Mouse (Mus musculus) left cerebral cortex, adult 2 months (tissue): ENCODE results near the gene Lrit3. TPM values are rescaled to one million over a fixed set of nuclear protein-coding genes. Genes with fewer than 3 reads are reported as not detected.
A peak's percentile ranks its signal among the peaks of the same experiment; 100 is the strongest.

ENCODE experiments used
- DNase-seq, 2 experiments: peaks; one replicate each; pipeline ENCODE4 v3.0.0; 2021 to 2022; ENCODE audit warnings: low spot score in 2 of 2, mixed read lengths in 1 of 2; ENCODE audit errors: extremely low spot score in 1 of 2
- H3K27ac ChIP-seq: fragments of 200-600 bp; 2 replicates; pipeline ENCODE4 v1.8.1; 2022
- H3K4me3 ChIP-seq: fragments of 200-600 bp; 2 replicates; pipeline ENCODE4 v1.8.1; 2022
- CTCF ChIP-seq: fragments of 200-600 bp; IDR thresholded peaks from 2 replicates; pipeline ENCODE4 v1.8.1; 2022; ENCODE audit warnings: antibody characterized with exemption, mild to moderate bottlenecking, moderate library complexity
- intact Hi-C: fragments of 180-260 bp; cut with DNase I; formaldehyde crosslinking; loops from one replicate; pipeline ENCODE4 v1.15.1; 2025
- long read RNA-seq, 2 experiments: library from polyadenylated mRNA; stranded (forward); transcript quantifications; one replicate each; pipeline ENCODE4 v2.0.0; 2021; ENCODE audit warnings: borderline mapping rate in 2 of 2
- total RNA-seq, 2 experiments: library from RNA; stranded (reverse); gene quantifications; 2 replicates each; pipeline ENCODE4 v1.2.3; 2021

The Lrit3 gene
- under 1 TPM in 1 of 2 experiments, not detected in 1; 0.14 TPM for total RNA-seq
- long read RNA-seq, experiment 1, result 0 reads
- long read RNA-seq, experiment 2, result 0 reads

DNA sequence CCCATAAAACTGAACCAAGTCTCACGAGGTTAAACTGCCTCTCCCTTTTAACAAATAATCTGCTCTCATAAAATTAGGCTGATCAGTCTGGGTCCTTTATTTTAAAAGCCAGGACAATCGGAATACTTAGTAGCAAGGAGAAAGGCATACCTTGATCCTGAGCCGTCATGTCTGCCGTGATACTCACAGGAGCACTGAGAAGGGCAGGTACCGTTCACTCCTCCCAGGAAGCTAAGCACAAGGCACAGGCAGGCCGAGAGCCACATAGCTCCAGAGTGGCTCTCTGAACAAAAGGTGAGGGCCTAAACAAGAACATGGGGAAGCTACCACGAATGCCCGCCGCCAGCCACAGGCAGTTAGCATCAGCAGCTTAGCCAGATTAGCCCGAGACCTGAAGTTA, at the start of gene Lrit3:
TSS of gene Lrit3 (minus strand) at position 266 of the 400 bp plus-strand sequence.
- intact Hi-C loops, result no loop called here
- no peak within 1 kb of the TSS for H3K4me3 ChIP-seq
- no peak within 1 kb of the TSS for H3K27ac ChIP-seq
- no peak for DNase-seq
- TF ChIP-seq CTCF, result no peak

DNA sequence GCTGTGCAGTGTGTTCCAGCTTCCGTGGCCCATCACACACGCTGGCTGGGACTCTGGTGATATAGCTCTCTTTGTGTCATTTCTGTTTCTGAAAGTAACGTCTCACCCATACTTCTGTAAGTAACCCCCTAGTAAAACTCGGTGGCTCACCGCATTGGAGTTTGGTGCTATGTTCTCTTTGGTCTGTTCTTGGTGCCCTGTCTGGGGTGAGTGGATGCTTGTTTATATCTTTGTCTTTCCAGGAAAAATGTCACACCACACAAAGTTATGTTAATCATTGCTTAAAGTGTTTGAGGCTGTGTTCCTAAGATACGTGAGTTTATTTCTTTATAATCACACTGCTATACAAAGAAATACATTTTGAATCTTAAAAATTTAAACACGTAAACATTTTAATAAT, 43.0 kb upstream of the Lrit3 start:
- Histone ChIP-seq H3K27ac (no peak overlapping the region), H3K4me3 (no peak overlapping the region)
- no peak for DNase-seq
- intact Hi-C loops, result no loop called here
- TF ChIP-seq CTCF, result no peak

DNA sequence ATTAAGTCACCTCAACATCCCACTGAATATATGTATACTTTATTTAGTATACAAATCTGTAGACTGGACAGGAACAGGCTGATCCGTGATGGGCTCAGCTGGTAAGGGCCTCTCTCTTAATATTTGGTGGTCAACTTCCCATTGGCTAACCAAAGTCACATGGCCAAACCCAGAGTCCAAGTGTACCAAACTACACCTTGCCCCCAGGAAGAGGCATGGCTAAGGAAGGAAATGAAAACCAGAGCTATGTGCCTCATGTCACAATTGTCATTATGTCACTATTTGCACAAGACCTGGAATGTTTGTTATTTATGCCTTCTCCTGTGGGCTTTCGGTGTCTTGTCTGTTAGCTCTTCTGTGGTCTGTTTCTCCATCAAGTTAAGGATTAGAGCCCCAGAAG, 42.0 kb upstream of the Lrit3 start:
- DNase-seq, result no peak
- no peak for TF ChIP-seq CTCF
- intact Hi-C loops, result no loop called here
- Histone ChIP-seq H3K4me3 (no peak overlapping the region), H3K27ac (no peak overlapping the region)

DNA sequence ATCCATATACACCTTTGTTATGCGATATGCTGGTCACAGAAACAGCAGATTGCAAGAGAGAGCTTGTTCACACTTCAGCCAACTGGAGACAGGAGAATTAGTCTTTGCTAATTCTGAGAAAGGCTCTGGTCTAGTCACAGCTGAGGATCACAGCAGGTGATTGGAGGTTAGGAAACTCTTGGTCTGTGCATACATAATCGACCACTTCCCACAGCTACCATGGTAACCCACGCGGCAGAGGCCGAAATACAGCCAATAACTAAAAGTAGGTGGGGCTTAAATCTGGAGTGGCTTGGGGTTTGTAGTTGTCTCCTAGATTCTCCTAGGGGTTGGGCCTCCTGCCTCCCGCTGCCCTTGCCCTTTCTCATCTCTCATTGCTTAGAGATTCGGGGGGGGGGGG, 34.2 kb upstream of the Lrit3 start:
- Histone ChIP-seq H3K27ac (no peak overlapping the region), H3K4me3 (no peak overlapping the region)
- intact Hi-C loops, result no loop called here
- no peak for DNase-seq
- TF ChIP-seq CTCF, result no peak

DNA sequence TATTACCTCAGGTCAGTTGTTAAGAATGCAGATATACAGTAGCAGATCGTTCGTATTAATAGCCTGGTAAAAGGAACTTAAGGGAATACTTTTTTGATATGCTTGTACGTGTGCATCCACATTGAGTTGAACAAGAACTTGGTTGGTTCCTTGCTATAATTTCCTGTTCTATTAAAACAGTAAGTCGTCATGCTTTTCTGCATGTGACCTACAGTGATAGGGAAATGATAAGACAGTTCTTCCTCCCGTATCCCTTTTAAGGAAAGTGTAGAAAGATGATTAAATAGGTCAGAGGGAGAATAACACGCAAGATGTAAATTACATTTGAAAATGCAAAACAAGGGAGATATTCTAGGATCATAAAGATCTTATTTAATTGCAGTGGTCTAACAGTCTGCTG, 33.1 kb upstream of the Lrit3 start:
- TF ChIP-seq CTCF, result no peak
- no peak for DNase-seq
- intact Hi-C loops, result no loop called here
- no peak overlapping the region for H3K27ac ChIP-seq
- no peak overlapping the region for H3K4me3 ChIP-seq

DNA sequence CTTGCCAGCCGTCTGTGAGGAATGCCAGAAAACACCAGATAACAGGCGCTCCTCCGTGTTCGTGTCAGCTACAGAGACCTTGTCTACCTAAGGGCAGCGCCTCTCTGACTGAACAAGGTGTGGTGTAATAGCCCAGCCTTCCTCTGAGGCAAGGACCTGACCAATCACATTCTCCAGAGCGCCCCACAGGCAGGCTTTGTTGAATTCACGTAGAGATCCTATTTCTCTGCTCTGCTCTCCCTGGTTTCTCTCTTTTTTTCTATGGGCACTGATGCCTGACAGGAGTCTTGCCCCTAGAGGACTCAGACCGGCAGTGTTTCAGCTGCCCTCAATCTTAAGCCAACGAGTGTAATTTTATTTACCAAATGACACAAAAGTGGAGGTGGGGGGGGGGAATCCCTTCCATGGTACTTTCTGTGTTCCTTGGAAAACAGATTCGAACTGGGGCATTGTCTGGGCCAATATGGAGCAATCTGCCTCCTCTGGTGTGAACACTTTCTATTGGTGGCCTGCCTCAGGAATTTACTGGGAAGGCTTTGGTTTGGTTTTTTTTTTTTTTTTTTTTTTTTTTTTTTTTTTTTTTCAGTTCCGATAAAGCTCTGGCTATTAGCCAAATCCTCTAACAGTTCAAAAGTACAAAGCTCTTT, 32.3 kb upstream of the Lrit3 start:
- no peak for TF ChIP-seq CTCF
- Histone ChIP-seq H3K4me3 (no peak overlapping the region), H3K27ac (no peak overlapping the region)
- no peak for DNase-seq
- intact Hi-C loops, result no loop called here

DNA sequence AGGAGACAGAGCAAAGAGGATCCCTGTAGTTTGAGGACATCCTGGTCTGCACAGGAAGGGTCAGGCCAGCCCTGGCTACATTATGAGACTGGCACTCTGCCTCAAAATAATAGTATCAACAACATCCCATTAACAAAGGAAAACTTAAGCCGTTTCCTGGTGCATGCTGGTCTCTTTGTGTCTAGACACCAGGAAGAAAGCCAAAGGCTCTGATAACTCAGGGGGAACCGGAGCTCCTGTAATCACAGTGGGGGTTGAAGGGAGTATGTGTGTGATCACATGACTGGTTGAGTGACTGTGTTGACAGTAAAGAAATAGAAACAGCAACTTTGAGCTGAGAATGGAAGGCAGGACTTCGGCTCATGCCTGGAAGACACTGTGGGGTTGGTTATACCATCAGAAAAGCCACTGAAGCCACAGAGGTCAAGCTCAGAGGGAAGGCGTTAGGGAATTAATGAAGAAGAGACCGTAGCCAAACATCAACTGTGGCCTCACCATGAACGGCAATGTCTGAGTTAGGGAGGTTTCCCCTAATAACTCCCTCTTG, 31.6 kb upstream of the Lrit3 start, which contains the start of gene Cfi:
TSS of gene Cfi (plus strand) at position 497 of the 547 bp plus-strand sequence.
- Histone ChIP-seq H3K4me3 (no peak within 1 kb of the TSS), H3K27ac (no peak within 1 kb of the TSS)
- DNase-seq, result no peak
- no peak for TF ChIP-seq CTCF
- intact Hi-C loops, result no loop called here

DNA sequence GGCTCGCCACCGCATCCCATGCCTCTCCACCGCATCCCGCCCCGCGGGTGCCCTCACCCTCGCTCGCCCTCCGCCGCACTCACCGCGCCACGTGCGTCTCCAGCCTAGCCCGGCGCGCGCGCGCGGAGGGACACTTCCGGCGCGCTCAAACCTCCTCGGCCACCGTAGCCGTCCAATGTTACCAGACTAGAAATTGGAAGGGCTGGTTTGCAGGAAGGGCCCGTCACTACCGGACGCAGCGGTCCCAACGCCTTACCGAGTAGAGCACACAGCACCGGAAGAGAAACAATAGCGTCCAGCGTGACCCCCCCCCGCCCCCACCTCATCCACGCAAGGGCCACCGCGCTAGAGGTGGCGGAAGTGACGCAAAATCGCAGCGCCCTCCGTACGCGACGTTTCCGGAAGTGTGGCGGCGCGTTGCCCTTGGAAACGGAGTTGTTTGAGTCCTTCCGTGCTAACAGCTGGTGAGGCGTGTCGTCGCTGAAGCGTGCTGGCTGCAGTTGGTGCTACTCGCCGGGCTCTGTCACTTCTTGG, 27.3 kb upstream of the Lrit3 start, which contains the start of gene Gar1:
TSS of gene Gar1 (minus strand) at position 362 of the 534 bp plus-strand sequence.
- TF ChIP-seq CTCF, result no peak
- peak within 1 kb of the TSS; percentile 98 for H3K4me3 ChIP-seq
- DNase-seq, result peak; percentile 96
- intact Hi-C loops, result loop anchor here (1.0 to 2.0 kb wide), 2 partner anchors 47 to 230 kb away; partner anchors contain the start of genes Pla2g12a and Sec24b
- H3K27ac ChIP-seq, result peak within 1 kb of the TSS; percentile 90

DNA sequence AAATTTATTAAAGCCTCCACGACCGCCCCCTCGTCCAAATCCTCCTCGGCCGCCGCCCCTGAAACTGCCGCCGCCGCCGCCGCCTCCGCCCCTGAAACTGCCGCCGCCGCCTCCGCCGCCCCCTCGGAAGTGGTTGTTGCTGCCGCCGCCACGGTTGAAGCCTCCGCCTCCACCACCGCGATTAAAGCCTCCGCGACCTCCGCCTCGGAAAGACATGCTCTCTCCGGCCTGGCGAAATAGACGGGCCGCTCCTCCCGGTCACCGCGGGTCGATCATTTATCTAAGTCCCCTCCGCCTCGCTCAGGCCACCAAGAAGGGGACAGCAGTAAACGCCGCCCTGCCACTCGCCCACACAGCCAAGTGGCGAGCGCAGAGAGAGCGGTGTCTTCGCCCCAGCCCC, 26.8 kb upstream of the Lrit3 start:
- intact Hi-C loops, result loop anchor here (1.0 to 2.0 kb wide), 2 partner anchors 48 to 230 kb away; partner anchors contain the start of genes Pla2g12a and Sec24b
- peak in 1 of 2 experiments; percentile 42 for DNase-seq
- no peak for TF ChIP-seq CTCF
- Histone ChIP-seq H3K27ac (peak overlapping the region; percentile 90), H3K4me3 (peak overlapping the region; percentile 98)

DNA sequence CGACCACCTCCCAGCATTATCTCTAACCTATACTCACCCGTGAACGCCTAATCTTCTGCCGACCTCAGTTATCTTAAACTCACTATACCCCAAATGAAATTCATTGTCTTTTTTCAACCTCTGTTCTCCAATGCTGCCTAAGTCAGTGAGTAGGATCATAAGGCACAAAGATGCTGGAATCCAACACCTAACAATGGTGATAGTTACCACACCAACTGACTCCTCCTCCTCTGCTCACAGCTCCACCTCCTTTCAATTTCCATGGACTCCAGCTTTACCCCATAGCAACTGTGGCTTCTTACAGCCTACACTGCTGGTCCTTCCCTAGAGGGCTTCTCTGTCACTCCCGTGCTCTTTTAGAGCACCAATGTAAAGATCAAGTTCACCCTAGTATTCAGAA, 23.9 kb upstream of the Lrit3 start:
- Histone ChIP-seq H3K27ac (no peak overlapping the region), H3K4me3 (no peak overlapping the region)
- intact Hi-C loops, result loop anchor here (5.0 kb wide), 1 partner anchor 100 kb away; no protein-coding TSS in a partner anchor
- DNase-seq, result no peak
- TF ChIP-seq CTCF, result no peak

DNA sequence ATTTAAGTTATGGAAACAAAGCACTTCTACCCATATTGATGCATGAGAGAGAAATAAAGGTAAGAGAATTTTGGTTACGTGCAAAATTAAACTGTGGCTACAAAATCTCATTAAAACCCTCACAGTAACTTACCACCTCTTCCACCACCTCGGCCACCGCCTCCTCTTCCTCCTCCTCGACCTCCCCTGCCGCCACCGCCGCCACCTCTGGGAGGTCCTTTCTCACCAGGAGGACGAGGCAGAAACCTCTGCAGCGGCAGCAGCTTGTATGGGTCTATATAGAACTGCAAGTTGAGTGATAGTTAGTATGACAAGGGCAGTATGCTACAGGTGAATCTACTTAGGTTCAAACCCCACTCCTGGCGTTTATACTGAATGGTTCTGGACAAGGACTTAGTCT, 22.9 kb upstream of the Lrit3 start:
- intact Hi-C loops, result loop anchor here (5.0 kb wide), 1 partner anchor 99 kb away; no protein-coding TSS in a partner anchor
- no peak for TF ChIP-seq CTCF
- no peak overlapping the region for H3K27ac ChIP-seq
- DNase-seq, result no peak
- no peak overlapping the region for H3K4me3 ChIP-seq

DNA sequence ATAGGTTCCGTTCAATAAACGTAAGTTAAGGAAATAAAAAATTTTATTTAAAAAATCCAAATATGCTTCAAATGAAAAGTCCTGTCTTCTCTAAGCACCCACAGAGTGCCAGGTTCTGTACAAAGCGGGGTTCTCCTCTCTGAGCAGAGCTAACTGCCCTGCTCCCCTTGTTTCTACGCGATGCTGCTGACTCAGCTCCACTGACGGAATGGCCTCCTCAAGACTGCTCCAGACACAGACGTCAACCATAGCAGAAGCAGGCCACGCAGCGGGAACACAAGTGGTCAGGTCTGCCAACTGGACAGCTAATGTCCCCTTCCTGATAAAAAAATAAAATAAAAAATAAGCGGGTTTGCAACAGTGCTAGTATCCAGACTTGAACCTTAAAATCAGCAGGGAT, 21.1 kb upstream of the Lrit3 start:
- no peak overlapping the region for H3K4me3 ChIP-seq
- no peak for DNase-seq
- intact Hi-C loops, result loop anchor here (5.0 kb wide), 1 partner anchor 98 kb away; no protein-coding TSS in a partner anchor
- no peak overlapping the region for H3K27ac ChIP-seq
- no peak for TF ChIP-seq CTCF
